Mouse (Mus musculus): ENCODE measurements around the gene Mfsd6.

Mfsd6 gene

GRCm38 (mm10) chr1:52727056-52727900, at the start of gene Mfsd6:
Gene Mfsd6 (minus strand): TSS chr1:52727462.
- DNase-seq (ENCODE audit: low spot score) = peak; percentile 51

GRCm38 (mm10) chr1:52765176-52766111, 38.2 kb upstream of the Mfsd6 start:
- no peak for DNase-seq (ENCODE audit: low spot score)

- DNase-seq (ENCODE audit: low spot score) = no peak
These were observed 36.9 kb upstream of the Mfsd6 start for GRCm38 (mm10) chr1:52763894-52764809.

GRCm38 (mm10) chr1:52758174-52758573, 30.9 kb upstream of the Mfsd6 start:
- no peak for DNase-seq (ENCODE audit: low spot score)

- DNase-seq (ENCODE audit: low spot score) = no peak
These were observed 27.1 kb upstream of the Mfsd6 start for GRCm38 (mm10) chr1:52754331-52754730.

DNA sequence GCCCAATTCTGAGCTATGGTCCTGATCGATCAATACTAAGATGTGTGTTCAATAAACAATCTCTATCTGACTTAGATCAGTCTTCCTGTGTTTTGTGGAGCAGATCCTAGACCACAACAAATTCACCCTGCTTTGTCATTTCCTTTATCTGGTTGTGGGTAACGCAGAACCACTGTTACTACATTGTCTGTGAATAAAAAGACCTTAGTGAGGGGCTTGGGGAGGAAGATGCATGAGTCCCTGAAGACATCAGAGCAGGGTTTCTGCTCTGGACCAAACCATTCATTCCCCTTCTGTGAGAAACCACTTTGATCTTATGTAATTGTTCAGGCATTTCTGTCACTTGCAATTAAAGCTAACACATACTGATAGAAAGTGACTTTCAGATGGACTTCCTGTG, 26.6 kb upstream of the Mfsd6 start:
- DNase-seq (ENCODE audit: low spot score) = no peak

DNA sequence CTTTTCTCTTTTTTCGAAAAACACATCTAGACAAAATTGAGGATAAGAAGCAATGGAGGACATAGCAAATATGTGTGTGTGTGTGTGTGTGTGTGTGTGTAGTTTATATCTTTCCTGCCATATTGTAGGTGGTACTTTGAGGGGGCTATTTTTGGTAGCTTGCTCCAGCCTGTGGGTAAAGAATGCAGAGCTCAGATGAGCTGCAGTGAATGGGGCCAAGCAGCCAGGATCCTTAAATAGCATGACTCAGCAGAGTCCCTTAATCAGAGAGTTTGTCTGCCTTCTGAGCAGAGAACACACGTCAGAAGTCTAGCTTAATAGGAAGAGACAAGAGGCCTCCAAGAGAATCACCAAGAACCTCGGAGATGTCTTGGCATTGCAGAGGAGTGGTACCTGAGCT, 25.4 kb upstream of the Mfsd6 start:
- no peak for DNase-seq (ENCODE audit: low spot score)

GRCm38 (mm10) chr1:52751634-52752033, 24.4 kb upstream of the Mfsd6 start:
- DNase-seq (ENCODE audit: low spot score) = no peak

DNA sequence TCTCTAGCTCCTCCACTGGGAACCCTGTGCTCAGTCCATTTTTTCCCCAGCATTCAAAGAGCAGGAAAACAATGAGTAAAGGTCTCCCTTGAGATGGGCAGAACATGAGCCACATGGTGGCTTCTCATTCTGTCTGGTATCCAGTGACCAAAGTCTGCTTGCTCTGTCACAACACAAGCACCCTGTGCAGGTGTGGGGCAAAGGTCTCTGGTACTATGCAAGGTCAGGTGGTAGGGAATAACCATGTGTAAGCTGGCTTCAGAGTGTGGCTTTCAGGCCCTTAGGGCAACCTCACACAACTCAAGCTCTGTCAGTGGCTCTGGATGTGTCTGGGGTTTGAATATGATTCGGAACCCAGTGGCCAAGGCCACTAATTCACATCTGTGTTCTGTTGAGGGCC, 22.7 kb upstream of the Mfsd6 start:
- no peak for DNase-seq (ENCODE audit: low spot score)

DNA sequence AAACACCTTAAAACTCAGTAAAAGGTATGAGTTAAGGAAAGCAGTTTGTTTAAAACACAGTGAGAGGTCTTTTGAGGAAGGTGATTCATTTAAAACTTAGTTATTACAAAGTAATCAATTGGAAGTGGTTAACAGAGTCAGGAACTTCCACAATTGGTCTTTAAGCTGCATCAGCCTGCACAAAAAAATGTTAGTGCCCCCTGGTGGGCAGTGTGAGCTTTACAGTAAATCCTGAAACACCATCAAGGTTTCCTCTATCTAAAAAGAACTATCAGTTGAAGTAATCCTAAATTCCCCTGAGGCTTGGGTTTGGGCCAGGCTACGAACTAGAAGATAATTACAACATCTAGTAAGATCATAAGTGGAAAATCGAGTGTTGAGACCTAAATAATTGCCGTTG, 21.0 kb upstream of the Mfsd6 start:
- peak; percentile 72 for DNase-seq (ENCODE audit: low spot score)

DNA sequence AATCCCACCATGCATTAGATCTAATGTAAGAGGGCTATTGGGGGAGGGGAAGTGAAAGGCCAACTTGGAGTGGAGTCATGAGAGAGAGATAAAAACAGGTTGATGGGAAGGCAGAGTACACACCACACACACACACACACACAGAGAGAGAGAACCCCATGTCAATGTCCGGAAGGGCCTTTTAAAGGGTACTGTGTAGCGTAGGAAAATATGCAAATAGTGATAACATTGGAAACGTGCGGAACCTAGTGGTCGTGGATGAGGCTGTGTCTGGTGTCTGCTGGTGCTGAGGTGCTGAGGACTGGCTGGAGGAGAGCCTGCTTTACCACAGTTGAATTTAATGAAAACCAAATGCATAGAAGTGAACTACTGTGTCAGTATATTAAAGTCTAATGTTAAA, 15.3 kb upstream of the Mfsd6 start:
- no peak for DNase-seq (ENCODE audit: low spot score)

DNA sequence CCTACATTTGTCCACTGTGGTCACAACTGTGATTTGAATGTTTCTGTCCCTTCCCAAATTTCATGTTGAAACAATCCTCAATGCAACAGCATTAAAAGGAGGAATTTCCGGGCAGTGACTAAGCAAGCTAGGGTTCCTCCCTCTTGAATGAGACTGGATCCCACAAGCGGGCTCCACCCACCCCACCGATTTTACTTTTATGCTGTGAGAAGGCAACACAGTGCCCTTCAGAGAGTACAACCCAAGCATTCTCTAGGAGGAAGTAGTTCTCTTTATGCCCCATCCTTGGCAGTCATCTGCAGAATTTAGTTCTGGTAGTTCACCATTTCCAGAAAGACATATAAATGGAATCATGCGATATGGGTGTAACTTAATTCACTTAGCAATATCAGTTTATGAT, 6.9 kb upstream of the Mfsd6 start:
- DNase-seq (ENCODE audit: low spot score) = no peak

- no peak for DNase-seq (ENCODE audit: low spot score)
These were observed 3.0 kb upstream of the Mfsd6 start for GRCm38 (mm10) chr1:52730258-52730657.

- no peak for DNase-seq (ENCODE audit: low spot score)
These were observed 1.7 kb upstream of the Mfsd6 start for GRCm38 (mm10) chr1:52728857-52729489.

- peak; percentile 44 for DNase-seq (ENCODE audit: low spot score)
These were observed 749 bp downstream of the Mfsd6 start for GRCm38 (mm10) chr1:52726371-52727055.

- DNase-seq (ENCODE audit: low spot score) = no peak
These were observed 4.7 kb downstream of the Mfsd6 start for GRCm38 (mm10) chr1:52722586-52722985.

- DNase-seq (ENCODE audit: low spot score) = no peak
These were observed 8.2 kb downstream of the Mfsd6 start for GRCm38 (mm10) chr1:52719096-52719495.

DNA sequence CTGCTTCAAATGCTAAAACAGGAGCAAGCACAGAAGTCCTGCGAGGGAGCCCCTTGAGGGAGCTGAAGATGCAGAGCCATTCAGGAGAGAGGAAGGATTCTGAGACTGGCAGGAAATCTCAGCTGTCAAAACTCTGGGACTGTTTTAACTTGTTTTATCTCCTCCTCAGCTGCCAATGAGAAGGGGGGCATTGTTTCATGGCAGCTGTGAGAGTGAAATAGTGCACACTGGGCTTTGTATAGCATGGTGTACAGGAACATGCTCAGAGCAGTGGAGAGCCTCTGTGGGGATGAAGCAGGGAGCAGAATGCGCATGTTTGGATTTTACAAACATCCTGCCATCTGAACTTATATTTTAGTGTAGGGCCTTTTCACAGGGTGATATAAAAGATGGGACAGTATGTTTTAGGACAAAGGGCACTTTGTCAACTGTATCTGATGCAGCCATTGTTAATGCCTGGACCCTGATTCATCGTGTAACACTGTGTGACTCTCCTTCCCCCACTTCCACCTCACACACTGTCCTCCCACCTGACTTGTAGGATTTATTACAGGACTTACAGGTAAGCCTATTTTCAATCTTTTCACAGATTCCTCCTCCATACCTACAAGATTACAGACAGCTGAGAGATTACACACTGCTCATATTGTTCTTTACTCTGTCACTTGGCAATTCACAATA, 9.1 kb downstream of the Mfsd6 start:
- DNase-seq (ENCODE audit: low spot score) = no peak

DNA sequence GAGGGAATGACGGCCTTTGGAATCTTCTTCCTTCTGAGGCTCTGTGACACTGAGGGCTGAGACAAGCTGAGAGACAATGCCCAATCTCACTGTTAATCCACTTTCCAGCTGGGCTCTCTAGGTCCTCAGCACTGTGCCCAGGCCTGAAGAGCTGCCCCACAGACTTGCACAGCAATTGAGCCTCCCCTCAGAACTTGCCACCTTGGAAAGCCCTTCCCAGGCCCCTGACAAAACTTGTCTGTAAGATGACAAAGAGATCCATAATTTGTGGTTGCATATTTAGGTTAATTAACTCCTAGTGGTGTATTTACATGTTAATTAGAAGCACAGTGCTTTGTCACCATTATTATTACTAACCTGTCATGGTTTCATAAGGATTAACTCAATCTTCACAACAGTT, 12.8 kb downstream of the Mfsd6 start:
- DNase-seq (ENCODE audit: low spot score) = no peak

DNA sequence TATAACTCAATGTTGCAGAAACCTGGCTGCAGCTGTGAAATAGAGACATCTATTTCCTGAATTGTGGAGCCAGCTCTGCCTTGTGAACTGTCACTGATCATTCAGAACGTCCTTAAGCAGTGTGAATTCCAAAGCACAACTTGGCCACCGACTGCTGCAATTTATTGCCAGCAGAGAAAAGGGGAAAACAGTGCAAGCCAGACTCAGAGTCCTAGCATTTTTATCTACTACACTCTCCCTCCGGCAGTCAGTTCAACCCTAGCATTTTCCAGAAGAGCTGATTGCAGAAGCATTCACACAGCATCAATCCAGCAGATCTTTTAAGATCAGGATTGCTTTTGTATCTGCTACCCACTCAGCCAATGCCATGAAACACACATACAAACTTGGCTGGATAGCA, 13.2 kb downstream of the Mfsd6 start:
- no peak for DNase-seq (ENCODE audit: low spot score)

Data from urinary bladder, postnatal 25 days (tissue).